ENCODE assay signal across 20 mouse cellular contexts in the genomic region with DNA sequence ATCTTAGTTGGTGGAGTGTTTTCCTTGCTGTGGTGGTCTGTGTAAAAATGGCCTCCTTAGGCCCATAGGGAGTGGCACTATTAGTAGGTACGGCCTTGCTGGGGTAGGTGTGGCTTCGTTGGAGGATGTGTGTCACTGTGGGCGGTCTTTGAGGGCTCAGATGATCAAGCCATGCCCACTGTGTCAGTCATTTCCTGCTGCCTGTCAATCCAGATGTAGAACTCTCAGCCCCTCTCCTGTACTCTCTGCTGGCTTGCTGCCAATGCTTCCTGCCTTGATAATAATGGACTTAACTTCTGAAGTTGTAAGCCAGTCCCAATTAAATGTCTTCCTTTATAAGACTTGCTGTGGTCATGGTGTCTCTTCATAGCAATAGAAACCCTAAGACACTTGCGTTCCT. TPM values are rescaled to one million over a fixed set of nuclear protein-coding genes. Genes with fewer than 3 reads are reported as not detected.
DNase-seq lines count a peak whose midpoint lies in the region; ATAC-seq lines count a peak whose summit lies in the region.
"Had no signal": no experiment of that assay in that cellular context is flagged by ENCODE, and none has a peak within 500 bp of the region (broad histone marks: within the 10 kb centered on the region; RNA-seq: fewer than 3 reads in every experiment).

No protein-coding gene starts in this region.

- H3K9ac ChIP-seq in intestine, embryonic 15.5 days: no peak overlapping the region
- no peak overlapping the region for H3K9ac ChIP-seq in intestine, embryonic 16.5 days (ENCODE audit: low read depth, low read length)
- H3K9ac ChIP-seq: forebrain, embryonic 15.5 days; hindbrain, embryonic 12.5 days had no signal

- H3K4me1 ChIP-seq in intestine, embryonic 15.5 days (replicated peaks): no peaks in the 10 kb centered on the region
- no peaks in the 10 kb centered on the region for H3K4me1 ChIP-seq in intestine, embryonic 16.5 days (ENCODE audit: control insufficient read depth, insufficient read depth, low read length)
- H3K4me1 ChIP-seq: hindbrain, embryonic 12.5 days had no signal

- no peak overlapping the region for H3K27ac ChIP-seq in intestine, embryonic 15.5 days
- H3K27ac ChIP-seq in intestine, embryonic 16.5 days (ENCODE audit: low read length): no peak overlapping the region
- H3K27ac ChIP-seq: forebrain, embryonic 15.5 days; heart, embryonic 10.5 days; hindbrain, embryonic 12.5 days had no signal

- no peaks in the 10 kb centered on the region for H3K36me3 ChIP-seq in intestine, embryonic 15.5 days
- H3K36me3 ChIP-seq in intestine, embryonic 16.5 days (ENCODE audit: control insufficient read depth, insufficient read depth, low read length): no peaks in the 10 kb centered on the region
- H3K36me3 ChIP-seq: forebrain, embryonic 15.5 days; G1E; heart, embryonic 10.5 days; hindbrain, embryonic 12.5 days had no signal

- peak; percentile 30 for DNase-seq in retina, postnatal 1 day
- DNase-seq in retina, embryonic 14.5 days (ENCODE audit: low spot score): no peak
- peak; percentile 67 for DNase-seq in ZHBTc4 (ENCODE audit: low read depth, low spot score)
- DNase-seq in right cerebral cortex, postnatal 25 days: no peak
- DNase-seq: adrenal gland, adult 2 months; adrenal gland, postnatal 36 days; cerebellum, adult 8-10 months; cerebellum, postnatal 14 days; gastrocnemius, postnatal 36 days; heart, adult 18-20 months; heart, postnatal 10 days; heart, postnatal 4 days had no signal

- no peaks in the 10 kb centered on the region for H3K27me3 ChIP-seq in intestine, embryonic 15.5 days (replicated peaks)
- no peaks in the 10 kb centered on the region for H3K27me3 ChIP-seq in intestine, embryonic 16.5 days (replicated peaks; ENCODE audit: control insufficient read depth, insufficient read depth, low read length)
- H3K27me3 ChIP-seq: forebrain, embryonic 15.5 days; hindbrain, embryonic 12.5 days had no signal

- WGBS in intestine, embryonic 15.5 days: 92% methylated on average over 4 of the region's 4 CpGs
- WGBS in intestine, embryonic 16.5 days: 91% methylated on average over 4 of the region's 4 CpGs

- H3K4me2 ChIP-seq in intestine, embryonic 15.5 days (replicated peaks): no peak overlapping the region
- H3K4me2 ChIP-seq in intestine, embryonic 16.5 days (ENCODE audit: low read depth, low read length): no peak overlapping the region
- H3K4me2 ChIP-seq: forebrain, embryonic 15.5 days; hindbrain, embryonic 12.5 days had no signal

- no peaks in the 10 kb centered on the region for H3K9me3 ChIP-seq in intestine, embryonic 15.5 days
- H3K9me3 ChIP-seq in intestine, embryonic 16.5 days (ENCODE audit: control insufficient read depth, low read length): no peaks in the 10 kb centered on the region
- H3K9me3 ChIP-seq: forebrain, embryonic 15.5 days; G1E; heart, embryonic 10.5 days; hindbrain, embryonic 12.5 days had no signal

- ATAC-seq in intestine, embryonic 15.5 days: peak; percentile 17; the same call in 1 of the 2 replicates
- no peak for ATAC-seq in intestine, embryonic 16.5 days
- ATAC-seq: forebrain, embryonic 15.5 days; hindbrain, embryonic 16.5 days; inflammation-experienced regulatory T-cells, adult 6 months had no signal

- no peak overlapping the region for H3K4me3 ChIP-seq in intestine, embryonic 15.5 days (replicated peaks)
- H3K4me3 ChIP-seq in intestine, embryonic 16.5 days (ENCODE audit: low read length): no peak overlapping the region
- H3K4me3 ChIP-seq: forebrain, embryonic 15.5 days; heart, embryonic 10.5 days; hindbrain, embryonic 12.5 days had no signal

RNA-seq across cellular contexts. Expression of a gene that starts 25.2 kb away (rescaled TPM):
- polyA plus RNA-seq in intestine, embryonic 15.5 days (2015; fragmentation: Nextera tagmentation; extraction: Ambion mirVana): 59.6 and 62.7 TPM in 2 replicates
- 34.2 and 58.2 TPM in 2 replicates for polyA plus RNA-seq in intestine, embryonic 16.5 days (2015; fragmentation: Nextera tagmentation; extraction: Ambion mirVana)

Comparison
In these comparisons a context has a peak if more than half of its experiments do, and no peak if none do; other contexts are left out.
1. DNase-seq: peak in retina, postnatal 1 day (single experiment) and ZHBTc4 (single experiment); none in retina, embryonic 14.5 days (single experiment) and right cerebral cortex, postnatal 25 days (single experiment).